Mouse (Mus musculus) forebrain, embryonic 11.5 days (tissue): ENCODE results near the gene Rtl10. TPM values are rescaled to one million over a fixed set of nuclear protein-coding genes. Genes with fewer than 3 reads are reported as not detected.

Experiments
- ATAC-seq: fragments of 200-750 bp; cut with Nextera tagmentation; replicated peaks from 2 replicates; pipeline ENCODE4 v1.8.0; 2017; ENCODE audit warnings: moderate TSS enrichment; ENCODE audit not compliant: low FRiP score
- DNase-seq: peaks from one replicate; pipeline ENCODE4 v3.0.0-alpha.2; 2017; ENCODE audit warnings: low spot score
- H3K27ac ChIP-seq: fragments of 300-500 bp; sonication (generic); 2 replicates; pipeline ENCODE4 v1.5.1; 2014; ENCODE audit warnings: low read depth, low read length
- H3K27me3 ChIP-seq: fragments of 300-500 bp; sonication (generic); 2 replicates; pipeline ENCODE4 v1.6.1; 2014; ENCODE audit warnings: mild to moderate bottlenecking, low read length, mixed read lengths; ENCODE audit not compliant: control insufficient read depth, insufficient read depth
- H3K36me3 ChIP-seq: fragments of 300-500 bp; sonication (generic); 2 replicates; pipeline ENCODE4 v1.6.1; 2014; ENCODE audit warnings: mild to moderate bottlenecking, low read length, moderate library complexity, mixed read lengths; ENCODE audit not compliant: control insufficient read depth, insufficient read depth
- H3K4me1 ChIP-seq: fragments of 300-500 bp; sonication (generic); replicated peaks from 2 replicates; pipeline ENCODE4 v1.6.1; 2014; ENCODE audit warnings: low read length, mixed read lengths; ENCODE audit not compliant: control insufficient read depth, insufficient read depth
- H3K4me2 ChIP-seq: fragments of 300-500 bp; sonication (generic); 2 replicates; pipeline ENCODE4 v1.6.1; 2014; ENCODE audit warnings: low read depth, mild to moderate bottlenecking, low read length, moderate library complexity, mixed read lengths; ENCODE audit not compliant: severe bottlenecking
- H3K4me3 ChIP-seq: fragments of 300-500 bp; sonication (generic); 2 replicates; pipeline ENCODE4 v1.5.1; 2014; ENCODE audit warnings: low read depth, low read length
- H3K9ac ChIP-seq: fragments of 300-500 bp; sonication (generic); 2 replicates; pipeline ENCODE4 v1.6.1; 2014; ENCODE audit warnings: low read length
- H3K9me3 ChIP-seq: fragments of 300-500 bp; sonication (generic); 2 replicates; pipeline ENCODE4 v1.6.1; 2016; ENCODE audit warnings: low read length, mixed read lengths; ENCODE audit not compliant: control insufficient read depth
- WGBS: fragments of 180-500 bp; shearing (Covaris S2); extraction: QIAGEN DNeasy Blood & Tissue Kit; methylation state at CpG from one replicate; pipeline ENCODE4 v1.1.7; 2014; 5-methylcytosine and 5-hydroxymethylcytosine counted together
- polyA plus RNA-seq: library from polyadenylated mRNA; unstranded; fragments of >200 nt; fragmentation: Nextera tagmentation; extraction: Ambion mirVana; gene quantifications from 2 replicates; pipeline ENCODE4 v1.2.1, GENCODE M21; 2014

The Rtl10 gene
- polyA plus RNA-seq, 1 experiment from 2014 or later, result 2.6 TPM

GRCm38 (mm10) chr16:18459955-18460370 lies 38.7 kb upstream of the Rtl10 start:
- Histone ChIP-seq H3K4me3 (no peak overlapping the region), H3K27me3 (no peaks in the 10 kb centered on the region), H3K27ac (peak overlapping the region; percentile 46), H3K4me2 (peak overlapping the region; percentile 27), H3K9me3 (no peaks in the 10 kb centered on the region), H3K36me3 (no peaks in the 10 kb centered on the region), H3K9ac (peak overlapping the region; percentile 27; the same call in 1 of the 2 replicates), H3K4me1 (peaks cover 11% of the 10 kb centered on the region)
- under 1% methylated on average over 11 of the region's 11 CpGs for WGBS
- DNase-seq (peak; percentile 71), ATAC-seq (peak; percentile 75)

GRCm38 (mm10) chr16:18460826-18461225 lies 37.9 kb upstream of the Rtl10 start:
- Histone ChIP-seq H3K4me3 (no peak overlapping the region), H3K27me3 (no peaks in the 10 kb centered on the region), H3K9ac (no peak overlapping the region), H3K4me1 (peaks cover 11% of the 10 kb centered on the region), H3K4me2 (no peak overlapping the region), H3K36me3 (no peaks in the 10 kb centered on the region), H3K27ac (no peak overlapping the region), H3K9me3 (no peaks in the 10 kb centered on the region)
- no peak for ATAC-seq
- WGBS, result 88% methylated on average over 3 of the region's 3 CpGs
- DNase-seq, result no peak

GRCm38 (mm10) chr16:18462031-18462430 lies 36.7 kb upstream of the Rtl10 start:
- 67% methylated on average over 9 of the region's 9 CpGs for WGBS
- Histone ChIP-seq H3K9me3 (no peaks in the 10 kb centered on the region), H3K4me3 (no peak overlapping the region), H3K27me3 (no peaks in the 10 kb centered on the region), H3K36me3 (no peaks in the 10 kb centered on the region), H3K4me1 (peaks cover 11% of the 10 kb centered on the region), H3K4me2 (no peak overlapping the region), H3K9ac (no peak overlapping the region), H3K27ac (no peak overlapping the region)
- DNase-seq (no peak), ATAC-seq (no peak)

GRCm38 (mm10) chr16:18462598-18462997 lies 36.1 kb upstream of the Rtl10 start:
- no peaks in the 10 kb centered on the region for H3K27me3 ChIP-seq
- WGBS, result 53% methylated on average over 8 of the region's 8 CpGs
- no peak overlapping the region for H3K27ac ChIP-seq
- no peaks in the 10 kb centered on the region for H3K9me3 ChIP-seq
- no peaks in the 10 kb centered on the region for H3K36me3 ChIP-seq
- no peak overlapping the region for H3K9ac ChIP-seq
- DNase-seq, result no peak
- ATAC-seq, result no peak
- H3K4me3 ChIP-seq, result no peak overlapping the region
- peaks cover 11% of the 10 kb centered on the region for H3K4me1 ChIP-seq
- no peak overlapping the region for H3K4me2 ChIP-seq

- Histone ChIP-seq H3K27ac (no peak overlapping the region), H3K4me2 (no peak overlapping the region), H3K4me1 (peaks cover 7% of the 10 kb centered on the region), H3K27me3 (no peaks in the 10 kb centered on the region), H3K9ac (no peak overlapping the region), H3K36me3 (no peaks in the 10 kb centered on the region), H3K4me3 (no peak overlapping the region), H3K9me3 (no peaks in the 10 kb centered on the region)
- DNase-seq (no peak), ATAC-seq (no peak)
- 81% methylated on average over 3 of the region's 3 CpGs for WGBS
Measured at GRCm38 (mm10) chr16:18464271-18464670, 34.4 kb upstream of the Rtl10 start.

- DNase-seq (no peak), ATAC-seq (no peak)
- no peak overlapping the region for H3K27ac ChIP-seq
- no peak overlapping the region for H3K4me3 ChIP-seq
- 31% methylated on average over 1 of the region's 1 CpGs for WGBS
- H3K36me3 ChIP-seq, result no peaks in the 10 kb centered on the region; the same call in 1 of the 2 replicates
- H3K27me3 ChIP-seq, result no peaks in the 10 kb centered on the region
- H3K9me3 ChIP-seq, result no peaks in the 10 kb centered on the region
- no peak overlapping the region for H3K4me2 ChIP-seq
- no peaks in the 10 kb centered on the region; the same call in 1 of the 2 replicates for H3K4me1 ChIP-seq
- H3K9ac ChIP-seq, result no peak overlapping the region
Measured at GRCm38 (mm10) chr16:18470829-18471228, 27.9 kb upstream of the Rtl10 start.

- no peak overlapping the region for H3K9ac ChIP-seq
- no peaks in the 10 kb centered on the region for H3K27me3 ChIP-seq
- no peaks in the 10 kb centered on the region for H3K9me3 ChIP-seq
- no peaks in the 10 kb centered on the region; the same call in 1 of the 2 replicates for H3K36me3 ChIP-seq
- H3K4me1 ChIP-seq, result no peaks in the 10 kb centered on the region; the same call in 1 of the 2 replicates
- H3K4me3 ChIP-seq, result no peak overlapping the region
- WGBS, result 89% methylated on average over 11 of the region's 11 CpGs
- ATAC-seq, result no peak
- H3K27ac ChIP-seq, result no peak overlapping the region
- no peak overlapping the region for H3K4me2 ChIP-seq
- DNase-seq, result no peak
Measured at GRCm38 (mm10) chr16:18471381-18471955, 27.2 kb upstream of the Rtl10 start.

GRCm38 (mm10) chr16:18471976-18472375 lies 26.7 kb upstream of the Rtl10 start:
- DNase-seq (no peak), ATAC-seq (no peak)
- no peak overlapping the region for H3K27ac ChIP-seq
- H3K4me1 ChIP-seq, result no peaks in the 10 kb centered on the region; the same call in 1 of the 2 replicates
- H3K9ac ChIP-seq, result no peak overlapping the region
- no peak overlapping the region for H3K4me3 ChIP-seq
- no peaks in the 10 kb centered on the region for H3K27me3 ChIP-seq
- 86% methylated on average over 6 of the region's 6 CpGs for WGBS
- H3K4me2 ChIP-seq, result no peak overlapping the region
- no peaks in the 10 kb centered on the region; the same call in 1 of the 2 replicates for H3K36me3 ChIP-seq
- H3K9me3 ChIP-seq, result no peaks in the 10 kb centered on the region

GRCm38 (mm10) chr16:18472416-18472815 lies 26.3 kb upstream of the Rtl10 start:
- ATAC-seq (no peak), DNase-seq (no peak)
- no peak overlapping the region for H3K4me2 ChIP-seq
- no peaks in the 10 kb centered on the region for H3K9me3 ChIP-seq
- H3K27ac ChIP-seq, result no peak overlapping the region
- no peaks in the 10 kb centered on the region for H3K27me3 ChIP-seq
- 67% methylated on average over 4 of the region's 4 CpGs for WGBS
- H3K4me1 ChIP-seq, result no peaks in the 10 kb centered on the region; the same call in 1 of the 2 replicates
- no peaks in the 10 kb centered on the region; the same call in 1 of the 2 replicates for H3K36me3 ChIP-seq
- H3K9ac ChIP-seq, result no peak overlapping the region
- no peak overlapping the region for H3K4me3 ChIP-seq
